Mouse (Mus musculus) common myeloid progenitor, adult 5-6 weeks (primary cell): ENCODE results near the gene Sec23ip. TPM values are rescaled to one million over a fixed set of nuclear protein-coding genes. Genes with fewer than 3 reads are reported as not detected.
A peak's percentile ranks its signal among the peaks of the same experiment; 100 is the strongest.
"Not testable (repeated sequence)": the region's sequence is repeated elsewhere in the genome, so short reads cannot be mapped to it uniquely, and the experiment has no call there.

Source experiments
- ATAC-seq: replicated peaks from 2 replicates; pipeline ENCODE4 v1.8.0; 2016; ENCODE audit warnings: low read depth, mild to moderate bottlenecking, moderate TSS enrichment, inconsistent platforms; ENCODE audit not compliant: poor library complexity, severe bottlenecking
- total RNA-seq: library from RNA; stranded (forward); fragments of 200-1000, 187-1606 nt; gene quantifications from 2 replicates; pipeline ENCODE4 v1.2.3, GENCODE M21; 2017

The Sec23ip gene
- 43.9 and 55.6 TPM in 2 replicates for total RNA-seq

- peak; percentile 72 for ATAC-seq
These were observed at the start of gene Sec23ip for GRCm38 (mm10) chr7:128744684-128745485. Gene Sec23ip, plus strand, starts transcription at chr7:128744943.

- not testable (repeated sequence) for ATAC-seq
These were observed 44.8 kb upstream of the Sec23ip start for GRCm38 (mm10) chr7:128699959-128700358.

GRCm38 (mm10) chr7:128705735-128706134, 39.0 kb upstream of the Sec23ip start:
- ATAC-seq = peak; percentile 92

- no peak for ATAC-seq
These were observed 26.8 kb upstream of the Sec23ip start for GRCm38 (mm10) chr7:128717991-128718390.

- ATAC-seq = peak; percentile 93
These were observed 20.0 kb upstream of the Sec23ip start for GRCm38 (mm10) chr7:128724761-128725160.

- no peak; the same call in 1 of the 2 replicates for ATAC-seq
These were observed 19.6 kb upstream of the Sec23ip start for GRCm38 (mm10) chr7:128725189-128725588.

GRCm38 (mm10) chr7:128726999-128727398, 17.7 kb upstream of the Sec23ip start:
- ATAC-seq = no peak

GRCm38 (mm10) chr7:128727701-128728100, 17.0 kb upstream of the Sec23ip start:
- no peak for ATAC-seq

- ATAC-seq = peak; percentile 66
These were observed 16.0 kb upstream of the Sec23ip start for GRCm38 (mm10) chr7:128728738-128729137.

GRCm38 (mm10) chr7:128731585-128731984, 13.2 kb upstream of the Sec23ip start:
- no peak for ATAC-seq

GRCm38 (mm10) chr7:128738041-128738440, 6.7 kb upstream of the Sec23ip start:
- peak; percentile 27 for ATAC-seq

- no peak for ATAC-seq
These were observed 5.7 kb upstream of the Sec23ip start for GRCm38 (mm10) chr7:128739116-128739461.

- peak; percentile 43 for ATAC-seq
These were observed 5.1 kb upstream of the Sec23ip start for GRCm38 (mm10) chr7:128739462-128740277.

GRCm38 (mm10) chr7:128740334-128740733, 4.4 kb upstream of the Sec23ip start, which contains the start of gene Mcmbp:
Gene Mcmbp, minus strand, starts transcription at chr7:128740495.
- ATAC-seq = peak; percentile 65

- ATAC-seq = no peak
These were observed 845 bp upstream of the Sec23ip start for GRCm38 (mm10) chr7:128743898-128744297.

GRCm38 (mm10) chr7:128746151-128746550, 1.4 kb downstream of the Sec23ip start:
- ATAC-seq = no peak

GRCm38 (mm10) chr7:128748758-128749157, 4.0 kb downstream of the Sec23ip start:
- ATAC-seq = peak; percentile 39

- no peak for ATAC-seq
These were observed 5.6 kb downstream of the Sec23ip start for GRCm38 (mm10) chr7:128750296-128750695.

GRCm38 (mm10) chr7:128752012-128752411, 7.3 kb downstream of the Sec23ip start:
- ATAC-seq = no peak; the same call in 1 of the 2 replicates

- no peak for ATAC-seq
These were observed 10.7 kb downstream of the Sec23ip start for GRCm38 (mm10) chr7:128755396-128755795.

- ATAC-seq = no peak
These were observed 14.2 kb downstream of the Sec23ip start for GRCm38 (mm10) chr7:128758948-128759347.
